In genomic region chr2:29199909-29200308, GRCm38 (mm10) we compare ENCODE assay signal across 9 mouse cellular contexts. TPM values are rescaled to one million over a fixed set of nuclear protein-coding genes. Genes with fewer than 3 reads are reported as not detected.
DNase-seq lines count a peak whose midpoint lies in the region; ATAC-seq and TF ChIP-seq lines count a peak whose summit lies in the region.
"Had no signal": no experiment of that assay in that cellular context is flagged by ENCODE, and none has a peak within 500 bp of the region (broad histone marks: within the 10 kb centered on the region; RNA-seq: fewer than 3 reads in every experiment).

No protein-coding gene starts in this region.

- H3K9me3 ChIP-seq in kidney, embryonic 16.5 days (ENCODE audit: low read length), result no peaks in the 10 kb centered on the region
- no peaks in the 10 kb centered on the region for H3K9me3 ChIP-seq in MEL (replicated peaks; ENCODE audit: insufficient read depth, low read length)
- H3K9me3 ChIP-seq: megakaryocyte, embryonic 14.5 days had no signal

- peak; percentile 27 for DNase-seq in kidney, adult 2 months
- DNase-seq in CD4-positive helper T cell, adult 2 months (ENCODE audit: low read depth, low spot score), result peak; percentile 62
- DNase-seq in MEL (ENCODE audit: low read depth, low spot score), result peak; percentile 70
- peak; percentile 70 to 84 for DNase-seq in cerebellum, postnatal 25 days
- peak; percentile 46 for DNase-seq in left cerebral cortex, postnatal 4 days
- peak; percentile 41 to 61 for DNase-seq in right cerebral cortex, postnatal 10 days (ENCODE audit: low spot score in 2 of 2)
- no peak for DNase-seq in layer of hippocampus, postnatal 36 days

- no peak for ATAC-seq in kidney, embryonic 16.5 days (ENCODE audit: low FRiP score, low TSS enrichment)

- no peak for TF ChIP-seq POLR2A in kidney, adult 2 months (IDR thresholded peaks at IDR 0.05; ENCODE audit: low read depth, low read length)
- TF ChIP-seq POLR2A in MEL (IDR thresholded peaks at IDR 0.05; ENCODE audit: control insufficient read depth in 1 of 2, insufficient read depth in 1 of 2, low read depth in 1 of 2, low read length in 2 of 2, poor library complexity in 1 of 2), result no peak

- no peak overlapping the region for H3K4me3 ChIP-seq in kidney, adult 2 months (ENCODE audit: insufficient read depth, low read depth, low read length)
- no peak overlapping the region for H3K4me3 ChIP-seq in kidney, embryonic 16.5 days (ENCODE audit: low read length)
- no peak overlapping the region for H3K4me3 ChIP-seq in MEL (ENCODE audit: control insufficient read depth in 1 of 2, insufficient read depth in 1 of 2, low read depth in 2 of 2, low read length in 2 of 2)
- H3K4me3 ChIP-seq: megakaryocyte, embryonic 14.5 days had no signal

- no peak overlapping the region for H3K4me2 ChIP-seq in kidney, embryonic 16.5 days (replicated peaks; ENCODE audit: low read depth, low read length)

- TF ChIP-seq EP300 in MEL (IDR thresholded peaks at IDR 0.05; ENCODE audit: low read depth in 1 of 2, low read length in 2 of 2), result no peak

- 2% methylated on average over 3 of the region's 3 CpGs for WGBS in kidney, adult 2 months
- 6% methylated on average over 3 of the region's 3 CpGs for WGBS in kidney, embryonic 16.5 days

- H3K36me3 ChIP-seq in kidney, adult 2 months (ENCODE audit: control insufficient read depth, insufficient read depth, low read length), result no peaks in the 10 kb centered on the region
- H3K36me3 ChIP-seq in kidney, embryonic 16.5 days (ENCODE audit: insufficient read depth, low read length), result no peaks in the 10 kb centered on the region
- H3K36me3 ChIP-seq in MEL (ENCODE audit: control insufficient read depth in 1 of 2, insufficient read depth in 2 of 2, low read length in 2 of 2), result no peaks in the 10 kb centered on the region

- peak; percentile 71 for TF ChIP-seq CTCF in kidney, adult 2 months (conservative IDR thresholded peaks at IDR 0.05; ENCODE audit: insufficient read depth, insufficient read length, low read depth, low read length)
- TF ChIP-seq CTCF in MEL (IDR thresholded peaks at IDR 0.05 in 2 of 3, conservative IDR thresholded peaks at IDR 0.05 in 1 of 3; ENCODE audit: control insufficient read depth in 1 of 3, insufficient read depth in 1 of 3, low read depth in 2 of 3, low read length in 3 of 3, poor library complexity in 1 of 3, severe bottlenecking in 1 of 3), result peak; percentile 66 to 87 (median 72)

- H3K4me1 ChIP-seq in kidney, adult 2 months (ENCODE audit: control insufficient read depth, insufficient read depth, low read length), result no peaks in the 10 kb centered on the region
- peaks cover 5% of the 10 kb centered on the region for H3K4me1 ChIP-seq in kidney, embryonic 16.5 days (ENCODE audit: insufficient read depth, low read length)
- H3K4me1 ChIP-seq in MEL (ENCODE audit: control insufficient read depth in 1 of 2, insufficient read depth in 2 of 2, low read length in 2 of 2), result no peaks in the 10 kb centered on the region

- H3K9ac ChIP-seq in kidney, embryonic 16.5 days (replicated peaks; ENCODE audit: low read length), result no peak overlapping the region
- no peak overlapping the region for H3K9ac ChIP-seq in MEL (ENCODE audit: control insufficient read depth, low read depth, low read length, poor library complexity, severe bottlenecking)

- TF ChIP-seq RAD21 in MEL (IDR thresholded peaks at IDR 0.05; ENCODE audit: low read depth, low read length), result peak; percentile 70

- H3K27me3 ChIP-seq in kidney, adult 2 months (replicated peaks; ENCODE audit: control insufficient read depth, insufficient read depth, low read length), result no peaks in the 10 kb centered on the region
- peaks cover 23% of the 10 kb centered on the region for H3K27me3 ChIP-seq in kidney, embryonic 16.5 days (ENCODE audit: insufficient read depth, low read length)
- H3K27me3 ChIP-seq in MEL (ENCODE audit: control insufficient read depth in 1 of 2, insufficient read depth in 2 of 2, low read length in 2 of 2), result no peaks in the 10 kb centered on the region

- H3K79me2 ChIP-seq in MEL (ENCODE audit: control insufficient read depth, insufficient read depth, low read length, poor library complexity), result no peaks in the 10 kb centered on the region

- no peak overlapping the region for H3K27ac ChIP-seq in kidney, adult 2 months (ENCODE audit: insufficient read depth, low read depth, low read length)
- no peak overlapping the region for H3K27ac ChIP-seq in kidney, embryonic 16.5 days (ENCODE audit: low read length)
- H3K27ac ChIP-seq in MEL (ENCODE audit: control insufficient read depth, low read depth, low read length), result no peak overlapping the region

- intact Hi-C loops in left cerebral cortex, postnatal 4 days (cut with DNase I), result loop anchor here (5.0 kb wide), 1 partner anchor 402 kb away; no protein-coding TSS in a partner anchor

TF ChIP-seq in MEL, 35 proteins besides CTCF, POLR2A, EP300 and RAD21:
- TF ChIP-seq BHLHE40 (IDR thresholded peaks at IDR 0.05; ENCODE audit: borderline replicate concordance, low read depth, low read length) (no peak), SIN3A (IDR thresholded peaks at IDR 0.05; ENCODE audit: low read length) (no peak), MAZ (IDR thresholded peaks at IDR 0.05; ENCODE audit: low read depth, low read length) (no peak), ZMIZ1 (IDR thresholded peaks at IDR 0.05; ENCODE audit: low read depth, low read length) (no peak), TCF12 (IDR thresholded peaks at IDR 0.05; ENCODE audit: low read depth, low read length) (no peak), ZC3H11A (IDR thresholded peaks at IDR 0.05; ENCODE audit: low read depth, low read length) (peak; percentile 57), HCFC1 (IDR thresholded peaks at IDR 0.05; ENCODE audit: low read depth, low read length) (no peak), POLR2AphosphoS5 (IDR thresholded peaks at IDR 0.05; ENCODE audit: borderline replicate concordance, low read depth, low read length) (no peak), TAL1 (IDR thresholded peaks at IDR 0.05; ENCODE audit: low read length) (no peak), MEF2A (IDR thresholded peaks at IDR 0.05; ENCODE audit: extremely low read depth, insufficient replicate concordance, low read depth, low read length, poor library complexity, severe bottlenecking) (no peak), MYC (IDR thresholded peaks at IDR 0.05; ENCODE audit: low read depth, low read length) (no peak), USF1 (IDR thresholded peaks at IDR 0.05; ENCODE audit: low read depth, low read length) (no peak), SMC3 (IDR thresholded peaks at IDR 0.05; ENCODE audit: low read depth, low read length) (peak; percentile 64)
TF ChIP-seq in MEL: peak in this region for 2.

RNA-seq across cellular contexts. Expression of gene Ntng2, which starts 52.9 kb away (rescaled TPM):
- 18.2 and 23.2 TPM in 2 replicates for polyA plus RNA-seq in kidney, adult 2 months (2012; rRNA removed)
- 5.1 TPM in 2 replicates for polyA plus RNA-seq in kidney, embryonic 16.5 days (2015; fragmentation: Nextera tagmentation; extraction: Ambion mirVana)
- total RNA-seq in MEL (2012; rRNA removed), result 3.7 and 5.4 TPM in 2 replicates
- polyA plus RNA-seq in MEL (2012; ENCODE audit: insufficient read depth in 1 of 2, insufficient read length in 2 of 2, low read depth in 1 of 2, low replicate concordance in 2 of 2, missing spikeins in 1 of 2), result 10 to 100 TPM in 1 of 2 experiments, not detected in 1; 19.1 TPM
- 100 to 1,000 TPM; 140 to 149 TPM for total RNA-seq in left cerebral cortex, postnatal 4 days (2021)
- total RNA-seq in layer of hippocampus, postnatal 36 days (2021), result 100 to 1,000 TPM; 100 to 101 TPM

Comparison
In these comparisons a context has a peak if more than half of its experiments do, and no peak if none do; other contexts are left out.
1. DNase-seq: peak in kidney, adult 2 months (single experiment), CD4-positive helper T cell, adult 2 months (single experiment), MEL (single experiment), cerebellum, postnatal 25 days (2 of 2), left cerebral cortex, postnatal 4 days (single experiment) and right cerebral cortex, postnatal 10 days (2 of 2); none in layer of hippocampus, postnatal 36 days (0 of 2).
2. RNA of gene Ntng2, which starts 52.9 kb away (total RNA-seq): 140 to 149 TPM in left cerebral cortex, postnatal 4 days and 100 to 101 TPM in layer of hippocampus, postnatal 36 days; 3.7 to 5.4 TPM in MEL; every median in the first group is over 10 times any median in the second.